Mouse (Mus musculus) adrenal gland, postnatal 4 days (tissue): ENCODE data around the gene Arfgap1. TPM values are rescaled to one million over a fixed set of nuclear protein-coding genes. Genes with fewer than 3 reads are reported as not detected.

Experiments
- DNase-seq, 2 experiments: peaks; one replicate each; pipeline ENCODE4 v3.0.0; 2021 to 2022; ENCODE audit warnings: low spot score in 2 of 2, mixed read lengths in 2 of 2
- long read RNA-seq, 2 experiments: library from polyadenylated mRNA; stranded (forward); transcript quantifications; one replicate each; pipeline ENCODE4 v2.0.0; 2021
- total RNA-seq, 2 experiments: library from RNA; stranded (reverse); gene quantifications; 2 replicates each; pipeline ENCODE4 v1.2.3; 2021

The Arfgap1 gene
- total RNA-seq: 10 to 100 TPM; 87.0 to 93.3 TPM
- long read RNA-seq, experiment 1, transcript Arfgap1-201 (14 exons, 2,714 nt): major isoform, 30 of 78 reads
- long read RNA-seq, experiment 1, partial matches to known transcripts: 7 of 78 reads
- long read RNA-seq, experiment 1, other reads (novel, unspliced or antisense): 40 of 78 reads
- long read RNA-seq, experiment 2, transcript Arfgap1-201 (14 exons, 2,714 nt): major isoform, 72 of 209 reads
- long read RNA-seq, experiment 2, partial matches to known transcripts: 15 of 209 reads
- long read RNA-seq, experiment 2, other reads (novel, unspliced or antisense): 116 of 209 reads

DNA sequence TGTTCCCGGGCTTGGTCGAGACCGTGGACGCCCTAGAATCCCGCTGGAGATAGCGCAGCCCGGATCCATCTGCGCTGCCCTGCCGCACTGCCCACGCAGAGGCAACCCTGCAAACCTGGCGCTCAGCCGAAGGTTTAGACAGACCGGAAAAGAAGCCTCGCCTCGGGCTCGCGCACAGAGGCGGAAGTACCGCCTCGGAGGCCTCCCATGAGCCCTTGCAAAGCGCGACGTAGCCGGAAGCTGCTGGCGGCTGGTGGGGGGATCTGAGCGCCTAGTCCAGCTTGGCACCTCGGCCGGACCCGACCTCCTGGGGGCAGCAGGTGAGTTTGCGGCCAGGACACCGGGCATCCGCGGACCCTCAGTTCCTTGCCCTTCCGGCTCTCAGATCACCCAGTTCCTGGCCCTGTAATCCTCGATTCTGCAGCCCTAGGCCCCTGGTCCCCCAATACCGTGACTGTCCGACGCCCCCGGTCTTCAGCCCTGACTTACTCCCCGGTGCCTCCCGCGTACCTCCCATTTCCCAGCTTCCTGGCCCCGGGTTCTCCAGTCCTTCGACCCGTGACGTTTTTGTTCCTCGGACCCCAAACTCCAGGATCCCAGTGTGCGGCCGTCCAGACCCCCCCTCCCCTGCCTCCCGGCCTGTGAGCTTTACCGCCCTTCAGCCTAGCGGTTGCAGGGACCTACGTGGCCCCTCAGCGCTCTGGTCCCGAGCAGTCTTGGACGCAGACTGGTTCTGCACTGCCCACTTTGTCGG, at the start of gene Arfgap1:
Arfgap1 (plus strand) TSS at position 216 of the 754 bp plus-strand sequence.
- DNase-seq: peak; percentile 78 to 83

DNA sequence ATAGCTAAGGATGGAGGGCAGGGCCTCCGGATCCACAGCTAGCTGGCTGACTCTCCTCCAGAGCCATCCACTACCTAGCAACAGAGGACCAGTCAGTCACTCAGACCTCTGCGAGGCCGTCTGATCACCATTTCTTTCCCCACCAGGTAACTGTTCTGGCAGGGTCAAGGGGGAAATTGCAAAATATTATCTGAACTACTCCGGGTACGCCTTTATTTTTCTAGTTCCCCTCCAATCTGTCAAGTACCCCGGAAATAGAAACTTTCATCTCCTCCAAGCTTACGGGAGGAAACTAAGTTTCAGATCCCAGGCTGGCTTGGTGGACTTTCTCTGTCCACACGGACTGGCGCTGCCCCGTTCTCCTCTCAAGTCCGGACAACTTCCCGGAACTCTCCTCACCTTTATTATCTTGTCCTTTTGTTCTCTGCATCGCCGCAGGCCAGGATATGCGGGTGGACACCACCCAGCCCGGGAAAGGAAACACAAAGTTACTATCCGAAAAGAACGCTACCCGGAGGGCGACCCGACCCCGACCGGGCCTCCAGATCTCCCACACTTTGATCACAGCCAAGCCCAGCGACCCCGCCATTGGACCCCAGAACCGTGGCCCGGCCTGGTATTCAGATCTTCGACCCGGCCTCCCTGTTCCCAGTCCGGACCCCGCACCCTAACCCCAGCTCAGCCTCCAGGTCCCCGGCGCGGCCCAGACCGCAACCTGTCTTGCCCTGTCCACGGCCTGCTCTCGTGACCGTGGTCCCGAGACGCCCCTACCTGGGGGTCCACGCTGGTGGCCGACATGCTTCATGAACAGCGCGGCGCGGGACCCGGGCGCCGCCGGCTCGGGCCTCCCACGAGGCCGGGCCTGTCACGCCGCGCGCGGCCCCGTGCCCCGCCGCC, 46.9 kb upstream of the Arfgap1 start:
- no peak for DNase-seq

DNA sequence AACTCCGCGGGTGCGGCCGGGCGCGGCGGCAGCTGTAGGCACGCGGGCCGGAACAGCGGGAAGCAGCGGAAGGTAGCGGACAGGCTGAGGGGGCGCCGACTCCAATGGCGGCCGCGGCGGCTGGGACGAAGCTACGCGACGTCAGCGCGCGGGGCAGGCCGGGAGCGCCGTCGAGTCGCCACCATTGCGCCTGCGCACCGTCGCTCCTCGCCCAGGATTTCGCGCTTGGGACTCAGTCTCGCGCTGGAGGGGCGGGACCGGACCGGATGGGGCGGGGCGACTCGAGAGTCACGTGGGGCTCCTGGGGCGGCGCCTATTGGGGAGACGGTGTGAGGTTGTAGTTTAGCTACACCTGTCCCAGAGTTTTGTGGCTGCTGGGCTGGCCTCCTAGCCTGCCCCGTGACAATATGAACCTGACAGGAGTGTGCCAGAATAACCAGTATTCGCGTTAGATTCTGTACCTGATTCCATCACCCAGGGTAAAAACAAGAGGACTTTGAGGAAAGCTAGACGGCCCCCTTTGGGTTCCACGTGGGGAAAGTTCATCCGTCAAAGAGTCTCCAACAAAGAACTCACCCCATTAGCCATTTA, 46.1 kb upstream of the Arfgap1 start, which contains the start of gene Ythdf1:
Ythdf1 (minus strand) TSS at position 140 of the 591 bp plus-strand sequence.
- peak; percentile 96 to 98 for DNase-seq

DNA sequence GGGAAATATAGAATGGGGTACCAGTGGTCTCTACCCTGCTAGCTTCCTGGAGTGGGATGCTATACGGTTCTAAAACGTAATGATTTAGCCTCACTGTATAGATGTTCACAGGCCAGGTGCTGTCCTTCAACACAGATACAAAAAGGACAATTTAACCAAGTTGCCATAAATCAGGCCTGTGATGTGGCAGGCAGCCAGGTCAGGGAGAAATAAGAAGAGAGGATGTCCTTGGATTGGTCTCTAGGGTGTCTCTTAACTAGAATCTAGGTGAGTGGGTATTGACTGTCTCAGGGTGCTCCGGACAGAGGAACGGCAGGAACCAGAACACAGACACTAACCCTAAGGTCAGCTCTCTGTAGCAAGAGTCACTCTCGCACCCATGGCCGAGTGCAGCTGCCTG, 44.3 kb upstream of the Arfgap1 start:
- no peak for DNase-seq

DNA sequence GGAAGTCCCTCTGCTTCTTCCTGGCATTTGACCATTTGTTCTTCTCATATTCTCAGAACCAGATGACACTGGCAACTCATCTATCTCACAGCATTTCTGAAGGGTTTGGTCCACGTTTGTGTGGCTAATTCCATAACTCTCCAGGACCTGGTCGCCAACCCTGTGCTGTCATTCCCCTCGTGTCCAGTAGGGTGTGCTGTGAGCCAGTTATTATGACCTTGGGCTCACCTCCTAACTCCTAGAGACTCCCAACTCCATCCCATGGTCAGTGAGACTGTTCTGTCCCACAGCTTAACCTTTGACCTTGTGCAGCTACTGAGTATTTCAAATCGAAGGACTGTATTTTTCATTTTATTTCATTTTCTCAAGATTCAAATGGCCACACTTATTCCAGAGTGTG, 41.8 kb upstream of the Arfgap1 start:
- peak; percentile 32 to 44 for DNase-seq

DNA sequence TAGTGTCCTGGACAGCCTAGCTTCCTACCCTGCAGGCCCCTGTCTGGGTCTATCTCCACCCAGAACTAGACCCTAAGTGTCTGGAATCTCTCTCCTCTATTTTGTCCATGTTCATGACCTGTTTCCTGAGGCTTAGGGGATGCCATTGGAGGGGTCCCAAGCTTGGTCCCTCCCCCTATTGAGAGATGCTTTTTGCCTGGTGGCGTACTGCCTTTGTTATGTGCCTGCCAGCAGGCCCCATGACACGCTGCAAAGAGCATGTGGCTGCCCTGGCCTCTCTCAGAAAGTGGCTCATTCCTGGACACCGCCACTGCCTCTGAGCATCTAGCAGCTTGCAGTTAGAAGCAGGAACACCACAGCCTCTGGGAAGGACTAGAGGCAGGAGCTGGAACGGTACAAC, 38.3 kb upstream of the Arfgap1 start, which contains the start of gene Birc7:
Birc7 (plus strand) TSS at position 301 of the 400 bp plus-strand sequence.
- DNase-seq: no peak

DNA sequence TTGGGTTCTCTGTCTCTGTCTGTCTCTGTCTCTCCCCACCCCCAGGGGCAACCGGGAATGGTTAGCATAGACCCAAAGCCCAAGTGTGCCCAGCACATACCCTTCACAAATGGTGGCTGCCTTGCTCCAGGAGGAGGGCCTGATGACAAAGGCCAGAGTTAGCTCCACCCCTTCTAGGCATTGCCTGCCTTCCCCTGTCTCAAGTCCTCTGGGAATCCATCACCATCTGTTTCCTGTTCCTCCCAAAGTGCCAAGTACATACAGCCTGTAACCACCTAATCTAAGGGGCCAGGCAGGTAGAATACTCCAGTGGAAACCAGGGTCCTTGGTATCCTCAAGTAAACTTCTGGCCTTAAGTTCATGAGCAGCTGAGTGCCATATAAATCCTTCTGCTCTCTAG, 34.6 kb upstream of the Arfgap1 start:
- no peak for DNase-seq

DNA sequence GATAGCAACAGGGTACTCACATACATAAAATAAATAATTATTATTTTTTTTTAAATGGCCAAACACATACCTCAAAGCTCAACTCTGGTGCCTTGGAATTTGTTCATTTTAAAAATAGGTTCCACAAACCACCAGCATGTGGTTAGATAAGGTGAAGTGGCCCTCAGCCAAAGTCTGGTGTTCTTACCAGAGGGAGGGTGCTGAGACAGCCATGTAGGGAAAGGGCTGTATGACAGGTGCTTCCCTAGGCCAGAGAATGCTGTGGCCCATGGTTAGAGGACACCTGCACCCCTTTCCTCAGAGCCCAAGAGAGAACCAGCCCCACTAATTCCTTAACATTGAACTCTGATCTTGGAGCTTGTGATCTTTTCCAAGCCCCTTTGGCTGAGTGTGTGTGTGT, 26.8 kb upstream of the Arfgap1 start:
- DNase-seq: no peak

DNA sequence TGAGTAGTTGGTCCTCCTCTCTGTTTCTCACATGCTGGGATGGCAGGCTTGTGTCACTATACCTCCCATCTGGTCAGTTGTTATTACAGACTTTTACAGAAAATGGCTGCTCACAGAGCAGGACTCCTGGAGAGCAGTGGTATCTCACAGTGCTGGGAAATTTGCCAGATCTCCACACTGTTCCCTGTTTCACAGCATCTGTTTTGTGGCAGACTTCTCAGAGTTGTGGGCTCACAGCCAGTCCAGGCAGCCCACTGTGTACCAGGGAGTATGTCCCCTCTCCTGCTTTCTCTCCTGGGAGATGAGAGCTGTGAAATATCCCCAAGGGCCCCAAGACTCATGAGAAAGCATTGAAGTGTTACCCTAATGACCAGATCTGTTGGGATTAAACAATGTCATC, 25.2 kb upstream of the Arfgap1 start:
- no peak for DNase-seq

DNA sequence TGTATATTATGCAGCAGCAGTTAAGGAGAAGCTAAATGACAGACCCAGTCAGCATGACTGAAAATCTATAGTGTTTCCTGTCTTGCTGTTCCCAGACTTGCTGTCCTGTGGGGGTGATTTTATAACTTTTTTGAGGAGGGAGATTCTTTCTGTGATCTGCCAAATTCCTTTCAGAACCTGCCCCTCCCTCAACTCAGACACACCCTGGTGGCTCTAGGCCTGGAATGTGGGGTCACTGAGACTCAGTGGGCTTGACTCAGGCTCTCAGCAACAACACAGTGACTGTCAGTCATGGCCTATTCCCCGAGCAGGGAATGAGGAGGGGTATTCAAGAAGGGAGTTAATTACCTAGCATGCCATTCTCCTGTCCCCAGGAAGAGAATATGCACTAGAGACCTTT, 17.1 kb upstream of the Arfgap1 start:
- no peak for DNase-seq

DNA sequence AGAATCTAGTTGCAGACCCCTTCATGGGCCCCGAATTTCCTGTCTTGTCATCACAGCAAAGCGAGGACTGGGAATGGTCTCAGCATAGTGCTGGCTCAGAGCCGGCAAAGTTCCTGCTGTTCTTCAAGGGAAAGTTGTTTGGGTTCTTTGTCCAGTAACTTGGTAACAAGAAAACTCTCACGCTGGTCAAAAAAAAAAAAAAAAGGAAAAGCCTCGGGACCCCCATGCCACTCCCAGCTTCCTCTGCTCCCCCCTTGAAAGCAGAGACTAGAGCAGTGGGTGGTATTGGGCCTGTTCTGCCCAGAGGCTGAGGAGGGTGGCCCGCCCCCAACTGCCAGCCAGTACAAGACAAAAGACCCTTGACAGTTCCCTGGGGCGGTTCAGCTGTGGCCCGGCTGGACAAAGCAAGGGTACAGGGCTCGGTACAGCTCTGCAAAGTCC, 14.3 kb upstream of the Arfgap1 start:
- DNase-seq: no peak

DNA sequence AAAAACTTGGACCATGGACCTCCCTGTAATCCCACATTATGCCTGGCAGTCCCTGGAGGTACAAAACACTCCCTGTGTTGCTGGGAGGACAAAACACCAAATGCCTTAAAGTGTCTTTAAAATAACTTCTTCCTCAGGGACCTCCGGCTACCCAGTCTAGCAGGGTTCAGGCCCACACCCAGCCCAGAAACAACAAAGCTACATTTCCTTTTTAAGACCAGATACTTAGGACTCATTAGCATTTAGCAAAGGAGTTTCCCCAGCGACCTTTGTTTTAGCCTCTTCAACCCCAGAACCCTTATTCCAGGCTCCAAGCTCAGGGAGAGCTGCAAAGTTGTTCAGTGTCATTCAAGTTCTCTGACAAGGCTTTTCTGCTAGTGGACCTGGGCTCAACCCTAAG, 13.4 kb upstream of the Arfgap1 start:
- no peak for DNase-seq

DNA sequence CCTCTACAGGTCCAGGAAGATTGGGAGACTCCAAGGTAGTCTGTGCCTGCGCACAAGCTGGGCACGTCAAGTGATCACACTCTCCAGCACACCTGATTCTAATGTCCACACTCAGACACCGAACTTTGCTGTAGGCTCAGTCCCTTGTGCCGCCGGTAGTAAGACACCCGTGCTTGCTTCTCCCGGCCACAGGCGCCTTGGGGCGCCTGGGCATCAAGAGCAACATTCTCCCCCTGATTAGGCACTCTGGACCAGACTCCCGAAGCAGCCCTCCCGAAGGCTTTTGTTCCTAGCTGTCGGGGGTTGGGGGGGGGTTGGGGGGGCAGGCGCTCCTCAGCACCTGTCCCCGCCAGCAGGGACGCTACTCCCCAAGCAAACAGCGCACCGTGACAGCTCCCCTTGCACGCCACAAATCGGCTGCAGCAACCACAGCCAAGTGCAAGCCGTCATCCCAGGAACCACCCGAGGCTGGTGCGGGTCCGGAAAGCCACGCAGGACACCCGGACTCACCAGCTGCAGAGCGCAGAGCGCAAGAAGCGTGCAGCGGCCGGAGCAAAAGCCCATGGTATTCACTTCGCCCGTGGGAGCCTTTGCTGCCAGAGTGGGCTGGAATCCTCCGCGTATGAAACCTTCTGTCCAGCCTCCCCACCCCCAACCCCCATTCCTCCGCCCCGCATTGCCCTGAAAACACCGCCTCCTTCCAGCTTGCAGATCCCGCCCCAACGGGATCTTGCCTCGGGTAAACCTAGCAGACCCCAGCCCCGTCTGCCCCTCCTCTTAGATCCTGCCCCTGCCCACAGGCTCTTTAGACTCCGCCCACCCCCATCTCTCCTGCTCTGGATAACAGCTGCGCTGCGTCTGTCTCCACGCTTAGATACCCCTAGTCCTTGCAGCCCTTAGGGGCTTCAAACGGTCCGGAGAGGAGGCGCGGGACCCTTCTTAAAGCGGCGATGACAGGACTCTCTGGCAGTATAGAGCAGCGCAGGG, 12.7 kb upstream of the Arfgap1 start, which contains the start of gene Nkain4:
Nkain4 (minus strand) TSS at position 639 of the 987 bp plus-strand sequence.
- no peak for DNase-seq

DNA sequence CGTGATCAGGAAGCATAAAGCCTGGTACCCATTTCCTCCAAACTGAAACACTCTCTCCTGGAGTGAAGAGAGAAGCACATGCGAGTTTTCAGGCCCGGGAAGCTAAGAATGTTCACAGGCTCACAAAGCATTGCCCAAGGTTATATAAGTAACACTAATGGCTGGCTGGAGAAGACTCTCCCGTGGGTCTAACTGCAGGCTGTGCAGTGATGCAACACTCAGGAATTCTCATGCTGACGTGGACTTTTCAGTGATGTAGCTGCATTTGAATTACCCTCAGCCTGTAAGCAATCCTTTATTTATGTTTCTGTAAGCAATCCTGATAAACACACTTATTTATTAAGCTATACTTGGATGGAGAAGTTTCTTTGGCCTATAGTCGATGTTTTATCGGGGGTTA, 7.4 kb upstream of the Arfgap1 start:
- no peak for DNase-seq

DNA sequence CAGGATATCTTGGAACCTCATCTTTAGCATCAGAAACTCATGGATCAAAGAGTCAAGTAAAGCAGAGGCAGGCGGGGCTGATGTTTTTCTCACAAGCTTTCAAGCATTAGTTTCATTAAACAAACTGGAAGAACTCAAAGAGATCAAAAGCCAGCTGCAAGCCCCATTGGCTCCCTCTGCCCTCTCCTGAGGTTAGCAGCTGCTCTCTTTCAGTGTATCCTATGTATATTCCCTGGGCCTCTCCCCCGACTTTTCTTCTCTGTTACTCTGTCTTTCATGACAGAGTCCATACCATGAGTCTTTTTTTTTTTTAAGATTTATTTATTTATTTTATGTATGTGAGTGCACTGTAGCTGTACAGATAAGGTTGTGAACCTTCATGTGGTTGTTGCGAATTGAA, 6.8 kb upstream of the Arfgap1 start:
- no peak for DNase-seq

DNA sequence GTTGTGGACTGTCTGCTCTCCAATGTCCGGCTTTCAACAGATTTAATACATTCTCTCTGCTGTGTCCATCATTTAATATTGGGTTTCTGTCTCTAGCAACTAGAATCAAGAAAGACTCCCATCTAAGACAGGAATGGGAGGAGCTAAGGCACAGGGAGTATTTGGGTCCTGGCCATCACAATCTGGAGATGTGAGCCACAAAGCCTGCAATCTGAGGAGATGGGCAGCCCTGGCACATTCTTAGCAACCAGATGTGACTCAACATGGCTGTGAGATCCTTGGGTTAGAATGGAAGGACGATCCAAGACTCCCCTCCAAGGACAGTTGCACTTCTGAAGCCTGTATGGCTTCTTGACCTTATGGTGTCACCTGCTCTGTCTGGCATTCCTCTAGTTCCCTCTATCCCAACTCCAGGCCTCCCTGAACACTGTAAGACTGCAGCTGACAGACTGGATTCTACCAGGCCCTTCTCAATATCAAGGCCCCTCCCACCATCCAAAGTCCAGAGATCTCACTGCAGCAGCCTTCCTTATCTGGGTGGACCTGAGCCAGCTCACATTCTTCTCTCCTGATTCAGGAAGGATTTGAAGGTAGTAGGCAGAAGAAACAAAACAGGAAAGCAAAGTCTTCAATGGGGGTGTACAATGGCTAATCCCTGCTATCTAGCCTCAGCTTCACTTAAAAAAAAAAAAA, 4.3 kb upstream of the Arfgap1 start:
- DNase-seq: no peak

DNA sequence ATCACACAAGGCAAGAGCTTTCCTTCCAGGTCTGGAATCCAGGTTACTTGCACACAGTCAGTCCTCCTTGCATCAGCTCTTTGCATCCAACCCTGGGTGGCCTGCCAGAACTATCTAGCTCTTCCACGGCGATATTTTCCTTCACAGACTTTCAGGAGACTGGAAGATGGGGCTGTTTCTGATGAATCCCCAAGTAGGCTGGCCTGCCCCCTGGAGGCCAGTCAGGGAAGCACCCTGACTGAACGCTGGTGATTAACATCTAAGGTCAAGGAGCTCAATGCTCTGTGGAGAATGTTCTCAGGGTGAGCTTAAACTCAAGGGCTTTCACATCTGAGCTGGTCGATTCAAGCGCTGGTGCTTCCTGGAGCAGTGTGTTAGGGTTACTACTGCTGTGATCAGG, 3.1 kb upstream of the Arfgap1 start:
- peak; percentile 55 to 56 for DNase-seq

DNA sequence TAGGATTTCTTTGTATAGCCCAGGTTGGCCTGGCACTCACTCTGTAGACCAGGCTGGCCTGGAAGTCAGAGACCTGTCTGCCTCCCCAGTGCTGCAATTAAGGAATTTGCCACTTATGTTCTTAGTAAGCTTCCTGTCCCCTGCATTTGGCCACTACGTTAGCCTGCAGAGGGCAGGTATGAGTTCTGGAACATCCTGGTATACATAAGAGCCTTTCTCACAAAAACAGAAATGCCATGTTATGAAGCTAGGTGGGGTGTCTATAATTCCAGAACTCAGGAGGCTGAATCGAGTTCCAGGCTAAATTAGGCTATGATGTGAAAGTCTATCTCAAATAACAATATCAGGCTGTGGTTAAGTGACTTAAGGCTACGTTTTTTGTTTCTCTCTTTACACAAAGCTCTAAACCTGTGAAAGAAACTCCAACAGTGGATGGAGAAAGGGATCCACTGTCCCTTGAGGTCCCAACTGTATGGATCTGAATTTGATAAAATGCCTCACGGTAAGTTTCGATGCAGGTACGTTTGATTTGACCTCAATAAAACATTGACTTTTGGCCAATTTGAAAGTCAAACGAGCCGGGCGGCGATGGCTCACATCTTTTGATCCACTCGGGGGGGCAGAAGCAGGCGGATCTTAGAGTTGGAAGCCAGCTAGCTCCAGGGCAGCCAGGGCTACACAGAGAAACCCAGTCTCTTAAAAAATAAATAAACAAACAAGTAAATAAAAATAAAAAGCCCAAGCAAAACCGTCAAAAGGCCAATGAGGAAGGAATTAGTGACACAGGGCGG, 738 bp upstream of the Arfgap1 start:
- DNase-seq: no peak
